Mouse (Mus musculus) testis, adult 2 months (tissue): ENCODE results near the gene Scube3.

ENCODE experiments used
- CTCF ChIP-seq: fragments of 200-500 bp; IDR thresholded peaks from 2 replicates; pipeline ENCODE4 v1.5.1; 2012; ENCODE audit warnings: low read depth, mild to moderate bottlenecking, inconsistent platforms, low read length, moderate library complexity; ENCODE audit not compliant: control insufficient read depth, insufficient read depth, insufficient replicate concordance
- POLR2A ChIP-seq: fragments of 200-500 bp; IDR thresholded peaks from 2 replicates; pipeline ENCODE4 v1.6.1; 2012; ENCODE audit warnings: low read depth, mild to moderate bottlenecking, inconsistent platforms, low read length, moderate library complexity; ENCODE audit not compliant: control insufficient read depth

DNA sequence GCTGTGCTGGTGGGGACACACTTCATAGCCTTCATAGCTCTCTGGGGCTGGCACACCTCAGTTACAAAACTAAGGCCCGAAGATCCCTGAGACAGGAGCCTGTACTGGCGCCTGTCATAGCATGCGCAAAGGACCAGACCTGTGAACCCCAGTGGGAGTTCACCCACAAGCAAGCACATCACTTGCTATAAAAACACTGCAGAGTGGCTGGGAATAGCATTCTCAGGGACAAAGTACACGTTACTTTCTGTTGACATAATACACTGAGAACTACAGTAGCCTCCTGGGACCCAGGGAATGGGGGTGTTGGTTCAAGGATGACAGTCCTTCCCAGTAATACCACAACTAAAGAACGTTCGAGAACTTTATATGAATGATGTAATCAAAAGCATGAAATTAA lies 11.2 kb downstream of the Scube3 start:
- TF ChIP-seq POLR2A: no peak
- TF ChIP-seq CTCF: no peak
